Mouse (Mus musculus): ENCODE measurements around the gene Ankrd1. TPM values are rescaled to one million over a fixed set of nuclear protein-coding genes. Genes with fewer than 3 reads are reported as not detected.

Gene Ankrd1
- polyA plus RNA-seq (2014; fragmentation: Nextera tagmentation; extraction: Ambion mirVana), result 0.13 and 0.35 TPM in 2 replicates

- H3K4me1 ChIP-seq (ENCODE audit: control insufficient read depth, insufficient read depth, low read length), result no peaks in the 10 kb centered on the region
- no peaks in the 10 kb centered on the region for H3K27me3 ChIP-seq (ENCODE audit: control insufficient read depth, insufficient read depth, low read length)
- H3K9me3 ChIP-seq (ENCODE audit: control insufficient read depth, low read depth, low read length), result peaks cover 5% of the 10 kb centered on the region; the same call in 1 of the 2 replicates
- no peak for ATAC-seq (ENCODE audit: insufficient number of reproducible peaks, insufficient read depth, low FRiP score, low read depth)
- WGBS, result 68% methylated on average over 14 of the region's 14 CpGs
- H3K36me3 ChIP-seq (ENCODE audit: control insufficient read depth, insufficient read depth, low read length), result no peaks in the 10 kb centered on the region
- H3K27ac ChIP-seq (ENCODE audit: low read length), result no peak within 1 kb of the TSS
- H3K4me2 ChIP-seq (replicated peaks; ENCODE audit: low read depth, low read length), result no peak within 1 kb of the TSS
- no peak within 1 kb of the TSS for H3K4me3 ChIP-seq (ENCODE audit: low read depth, low read length)
- H3K9ac ChIP-seq (replicated peaks; ENCODE audit: low read depth, low read length), result no peak within 1 kb of the TSS
Measured at GRCm38 (mm10) chr19:36119783-36120471, at the start of gene Ankrd1. Gene Ankrd1 (minus strand): TSS chr19:36120099.

GRCm38 (mm10) chr19:36169101-36169500 lies 49.2 kb upstream of the Ankrd1 start:
- Histone ChIP-seq H3K4me1 (ENCODE audit: control insufficient read depth, insufficient read depth, low read length) (no peaks in the 10 kb centered on the region), H3K27ac (ENCODE audit: low read length) (no peak overlapping the region), H3K36me3 (ENCODE audit: control insufficient read depth, insufficient read depth, low read length) (no peaks in the 10 kb centered on the region), H3K4me2 (replicated peaks; ENCODE audit: low read depth, low read length) (no peak overlapping the region), H3K4me3 (ENCODE audit: low read depth, low read length) (no peak overlapping the region), H3K9ac (replicated peaks; ENCODE audit: low read depth, low read length) (no peak overlapping the region), H3K9me3 (ENCODE audit: control insufficient read depth, low read depth, low read length) (no peaks in the 10 kb centered on the region), H3K27me3 (ENCODE audit: control insufficient read depth, insufficient read depth, low read length) (no peaks in the 10 kb centered on the region)
- 89% methylated on average over 2 of the region's 2 CpGs for WGBS
- ATAC-seq (ENCODE audit: insufficient number of reproducible peaks, insufficient read depth, low FRiP score, low read depth), result no peak

GRCm38 (mm10) chr19:36168121-36168520 lies 48.2 kb upstream of the Ankrd1 start:
- no peak overlapping the region for H3K9ac ChIP-seq (replicated peaks; ENCODE audit: low read depth, low read length)
- H3K27me3 ChIP-seq (ENCODE audit: control insufficient read depth, insufficient read depth, low read length), result no peaks in the 10 kb centered on the region
- no peak for ATAC-seq (ENCODE audit: insufficient number of reproducible peaks, insufficient read depth, low FRiP score, low read depth)
- 67% methylated on average over 4 of the region's 4 CpGs for WGBS
- no peak overlapping the region for H3K27ac ChIP-seq (ENCODE audit: low read length)
- no peaks in the 10 kb centered on the region for H3K4me1 ChIP-seq (ENCODE audit: control insufficient read depth, insufficient read depth, low read length)
- H3K9me3 ChIP-seq (ENCODE audit: control insufficient read depth, low read depth, low read length), result no peaks in the 10 kb centered on the region
- H3K36me3 ChIP-seq (ENCODE audit: control insufficient read depth, insufficient read depth, low read length), result no peaks in the 10 kb centered on the region
- H3K4me3 ChIP-seq (ENCODE audit: low read depth, low read length), result no peak overlapping the region
- H3K4me2 ChIP-seq (replicated peaks; ENCODE audit: low read depth, low read length), result no peak overlapping the region

- 75% methylated on average over 6 of the region's 6 CpGs for whole genome bisulfite sequencing
- no peak overlapping the region for H3K27ac ChIP-seq (ENCODE audit: low read length)
- ATAC-seq (ENCODE audit: insufficient number of reproducible peaks, insufficient read depth, low FRiP score, low read depth), result no peak
Measured at GRCm38 (mm10) chr19:36167291-36167896, 47.5 kb upstream of the Ankrd1 start.

GRCm38 (mm10) chr19:36166401-36167160 lies 46.7 kb upstream of the Ankrd1 start:
- WGBS, result 79% methylated on average over 6 of the region's 6 CpGs
- H3K4me2 ChIP-seq (replicated peaks; ENCODE audit: low read depth, low read length), result no peak overlapping the region
- no peak overlapping the region for H3K4me3 ChIP-seq (ENCODE audit: low read depth, low read length)
- no peak overlapping the region for H3K27ac ChIP-seq (ENCODE audit: low read length)
- H3K36me3 ChIP-seq (ENCODE audit: control insufficient read depth, insufficient read depth, low read length), result no peaks in the 10 kb centered on the region
- ATAC-seq (ENCODE audit: insufficient number of reproducible peaks, insufficient read depth, low FRiP score, low read depth), result no peak
- no peaks in the 10 kb centered on the region for H3K27me3 ChIP-seq (ENCODE audit: control insufficient read depth, insufficient read depth, low read length)
- H3K9me3 ChIP-seq (ENCODE audit: control insufficient read depth, low read depth, low read length), result no peaks in the 10 kb centered on the region
- H3K4me1 ChIP-seq (ENCODE audit: control insufficient read depth, insufficient read depth, low read length), result no peaks in the 10 kb centered on the region
- H3K9ac ChIP-seq (replicated peaks; ENCODE audit: low read depth, low read length), result no peak overlapping the region

More at GRCm38 (mm10) chr19:36167291-36167896, 47.5 kb upstream of the Ankrd1 start:
- Histone ChIP-seq H3K4me3 (ENCODE audit: low read depth, low read length) (no peak overlapping the region), H3K4me1 (ENCODE audit: control insufficient read depth, insufficient read depth, low read length) (no peaks in the 10 kb centered on the region), H3K36me3 (ENCODE audit: control insufficient read depth, insufficient read depth, low read length) (no peaks in the 10 kb centered on the region), H3K27me3 (ENCODE audit: control insufficient read depth, insufficient read depth, low read length) (no peaks in the 10 kb centered on the region), H3K9ac (replicated peaks; ENCODE audit: low read depth, low read length) (no peak overlapping the region), H3K9me3 (ENCODE audit: control insufficient read depth, low read depth, low read length) (no peaks in the 10 kb centered on the region), H3K4me2 (replicated peaks; ENCODE audit: low read depth, low read length) (no peak overlapping the region)

GRCm38 (mm10) chr19:36165351-36165750 lies 45.5 kb upstream of the Ankrd1 start:
- H3K9me3 ChIP-seq (ENCODE audit: control insufficient read depth, low read depth, low read length), result no peaks in the 10 kb centered on the region
- no peak overlapping the region for H3K4me2 ChIP-seq (replicated peaks; ENCODE audit: low read depth, low read length)
- WGBS, result 62% methylated on average over 4 of the region's 4 CpGs
- no peak for ATAC-seq (ENCODE audit: insufficient number of reproducible peaks, insufficient read depth, low FRiP score, low read depth)
- H3K36me3 ChIP-seq (ENCODE audit: control insufficient read depth, insufficient read depth, low read length), result no peaks in the 10 kb centered on the region
- H3K4me3 ChIP-seq (ENCODE audit: low read depth, low read length), result no peak overlapping the region
- H3K27me3 ChIP-seq (ENCODE audit: control insufficient read depth, insufficient read depth, low read length), result no peaks in the 10 kb centered on the region
- H3K9ac ChIP-seq (replicated peaks; ENCODE audit: low read depth, low read length), result no peak overlapping the region
- no peak overlapping the region for H3K27ac ChIP-seq (ENCODE audit: low read length)
- H3K4me1 ChIP-seq (ENCODE audit: control insufficient read depth, insufficient read depth, low read length), result no peaks in the 10 kb centered on the region

GRCm38 (mm10) chr19:36150241-36151007 lies 30.5 kb upstream of the Ankrd1 start:
- H3K9me3 ChIP-seq (ENCODE audit: control insufficient read depth, low read depth, low read length), result no peaks in the 10 kb centered on the region
- no peak overlapping the region for H3K4me2 ChIP-seq (replicated peaks; ENCODE audit: low read depth, low read length)
- H3K4me3 ChIP-seq (ENCODE audit: low read depth, low read length), result no peak overlapping the region
- H3K9ac ChIP-seq (replicated peaks; ENCODE audit: low read depth, low read length), result no peak overlapping the region
- no peaks in the 10 kb centered on the region for H3K27me3 ChIP-seq (ENCODE audit: control insufficient read depth, insufficient read depth, low read length)
- WGBS, result 45% methylated on average over 4 of the region's 4 CpGs
- peak; percentile 65 for ATAC-seq (ENCODE audit: insufficient number of reproducible peaks, insufficient read depth, low FRiP score, low read depth)
- H3K36me3 ChIP-seq (ENCODE audit: control insufficient read depth, insufficient read depth, low read length), result no peaks in the 10 kb centered on the region
- no peak overlapping the region for H3K27ac ChIP-seq (ENCODE audit: low read length)
- H3K4me1 ChIP-seq (ENCODE audit: control insufficient read depth, insufficient read depth, low read length), result no peaks in the 10 kb centered on the region

- Histone ChIP-seq H3K9me3 (ENCODE audit: control insufficient read depth, low read depth, low read length) (peaks cover 4% of the 10 kb centered on the region; the same call in 1 of the 2 replicates), H3K27ac (ENCODE audit: low read length) (no peak overlapping the region), H3K4me2 (replicated peaks; ENCODE audit: low read depth, low read length) (no peak overlapping the region), H3K27me3 (ENCODE audit: control insufficient read depth, insufficient read depth, low read length) (no peaks in the 10 kb centered on the region), H3K4me1 (ENCODE audit: control insufficient read depth, insufficient read depth, low read length) (no peaks in the 10 kb centered on the region), H3K4me3 (ENCODE audit: low read depth, low read length) (no peak overlapping the region), H3K9ac (replicated peaks; ENCODE audit: low read depth, low read length) (no peak overlapping the region), H3K36me3 (ENCODE audit: control insufficient read depth, insufficient read depth, low read length) (no peaks in the 10 kb centered on the region)
- no peak for ATAC-seq (ENCODE audit: insufficient number of reproducible peaks, insufficient read depth, low FRiP score, low read depth)
- WGBS, result 92% methylated on average over 6 of the region's 6 CpGs
Measured at GRCm38 (mm10) chr19:36148578-36148977, 28.7 kb upstream of the Ankrd1 start.
